Mouse (Mus musculus) forebrain, embryonic 10.5 days (tissue): Measurements from ENCODE around the gene Skint3. TPM values are rescaled to one million over a fixed set of nuclear protein-coding genes. Genes with fewer than 3 reads are reported as not detected.
"Not testable (repeated sequence)": the region's sequence is repeated elsewhere in the genome, so short reads cannot be mapped to it uniquely, and the experiment has no call there.

Experiments
- DNase-seq: peaks from one replicate; pipeline ENCODE4 v3.0.0-alpha.2; 2017; ENCODE audit warnings: low spot score; ENCODE audit errors: extremely low spot score
- H3K27ac ChIP-seq: fragments of 300-500 bp; sonication (generic); 2 replicates; pipeline ENCODE4 v1.5.1; 2016; ENCODE audit warnings: mild to moderate bottlenecking
- H3K27me3 ChIP-seq: fragments of 300-500 bp; sonication (generic); 2 replicates; pipeline ENCODE4 v1.6.1; 2016; ENCODE audit warnings: mild to moderate bottlenecking; ENCODE audit not compliant: poor library complexity, severe bottlenecking
- H3K36me3 ChIP-seq: fragments of 300-500 bp; sonication (generic); replicated peaks from 2 replicates; pipeline ENCODE4 v1.6.1; 2016; ENCODE audit warnings: mild to moderate bottlenecking, moderate library complexity
- H3K4me1 ChIP-seq: fragments of 300-500 bp; sonication (generic); 2 replicates; pipeline ENCODE4 v1.6.1; 2016
- H3K4me3 ChIP-seq: fragments of 300-500 bp; sonication (generic); 2 replicates; pipeline ENCODE4 v1.5.1; 2016; ENCODE audit warnings: mild to moderate bottlenecking, moderate library complexity
- H3K9me3 ChIP-seq: fragments of 300-500 bp; sonication (generic); 2 replicates; pipeline ENCODE4 v1.6.1; 2016; ENCODE audit warnings: mild to moderate bottlenecking, moderate library complexity
- WGBS: fragments of 180-500 bp; shearing (Covaris S2); methylation state at CpG from one replicate; pipeline ENCODE4 v1.1.7; 2016; 5-methylcytosine and 5-hydroxymethylcytosine counted together
- polyA plus RNA-seq: library from polyadenylated mRNA; unstranded; fragments of >200 nt; fragmentation: Nextera tagmentation; extraction: Ambion mirVana; gene quantifications from 2 replicates; pipeline ENCODE4 v1.2.1, GENCODE M21; 2016

Skint3 gene
- not detected in 2 replicates for polyA plus RNA-seq

DNA sequence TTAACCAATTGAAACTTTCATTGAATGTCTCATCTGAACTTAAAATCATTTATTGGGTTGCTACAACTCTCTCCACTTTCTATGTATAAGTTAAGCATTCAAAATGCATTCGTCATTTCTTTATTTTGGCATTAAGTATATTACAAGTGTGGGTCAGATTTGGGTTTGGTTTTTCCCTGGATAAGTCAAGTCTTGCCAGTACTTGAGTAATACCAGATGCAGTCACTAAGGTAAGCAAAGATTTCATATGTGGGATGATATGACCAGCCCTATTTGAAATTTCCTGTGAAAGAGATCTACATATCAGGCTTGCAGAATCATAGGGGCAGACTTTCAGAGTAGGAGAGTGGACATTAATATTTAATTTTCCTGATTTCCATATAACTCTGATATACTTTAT, at the start of gene Skint3:
Skint3 (plus strand) TSS at position 301 of the 400 bp plus-strand sequence.
- no peaks in the 10 kb centered on the region for H3K27me3 ChIP-seq
- H3K4me1 ChIP-seq, result no peaks in the 10 kb centered on the region
- no peak within 1 kb of the TSS for H3K4me3 ChIP-seq
- no peak for DNase-seq
- 85% methylated on average over 1 of the region's 1 CpGs for WGBS
- H3K9me3 ChIP-seq, result no peaks in the 10 kb centered on the region; the same call in 1 of the 2 replicates
- H3K36me3 ChIP-seq, result no peaks in the 10 kb centered on the region
- H3K27ac ChIP-seq, result no peak within 1 kb of the TSS

DNA sequence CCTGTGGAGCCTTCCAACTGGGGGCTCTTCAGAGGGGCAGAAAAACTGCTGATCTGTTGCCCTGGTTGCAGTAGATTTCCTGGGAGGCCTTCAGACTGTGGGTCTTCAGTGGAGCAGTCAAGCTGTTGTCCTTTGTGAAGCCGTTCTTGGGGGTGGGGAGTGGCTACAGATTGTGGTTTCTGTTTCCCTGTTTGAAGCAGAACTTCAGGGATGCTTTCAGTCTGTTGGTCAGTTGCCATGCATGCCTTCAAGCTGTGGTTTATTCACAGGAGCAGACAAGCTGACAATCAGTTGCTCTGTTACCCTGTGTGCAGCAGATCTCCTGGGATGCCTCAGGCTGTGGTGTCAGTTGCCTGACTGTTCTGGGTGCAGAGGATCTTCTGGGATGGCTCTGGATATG, 11.4 kb downstream of the Skint3 start:
- no peaks in the 10 kb centered on the region for H3K36me3 ChIP-seq
- 68% methylated on average over 1 of the region's 1 CpGs for WGBS
- H3K27ac ChIP-seq, result no peak overlapping the region
- peaks cover 28% of the 10 kb centered on the region; the same call in 1 of the 2 replicates for H3K9me3 ChIP-seq
- H3K4me3 ChIP-seq, result no peak overlapping the region
- no peak for DNase-seq
- no peaks in the 10 kb centered on the region for H3K4me1 ChIP-seq
- no peaks in the 10 kb centered on the region for H3K27me3 ChIP-seq

DNA sequence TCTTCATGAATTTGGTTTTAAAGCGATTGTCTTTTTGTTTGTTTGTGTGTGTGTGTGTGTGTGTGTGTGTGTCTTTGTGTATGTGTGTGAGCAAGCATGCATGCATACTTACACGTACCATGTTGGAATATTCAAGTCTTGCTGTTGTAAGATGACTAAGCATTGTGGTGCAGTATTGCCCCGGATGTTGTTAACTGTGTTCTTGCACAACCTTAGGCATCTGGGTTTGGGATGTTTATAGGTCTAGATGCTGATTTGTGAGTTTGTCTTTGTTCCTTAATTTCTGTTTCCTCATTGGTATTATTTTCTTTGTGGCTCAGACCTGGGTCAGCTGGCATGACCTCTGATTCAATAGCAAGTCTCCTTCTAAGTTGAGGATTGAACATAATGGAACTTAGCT, 11.9 kb downstream of the Skint3 start:
- H3K27me3 ChIP-seq, result no peaks in the 10 kb centered on the region
- no peaks in the 10 kb centered on the region for H3K4me1 ChIP-seq
- no peak overlapping the region for H3K27ac ChIP-seq
- WGBS, result 86% methylated on average over 3 of the region's 3 CpGs
- H3K9me3 ChIP-seq, result peaks cover 30% of the 10 kb centered on the region; the same call in 1 of the 2 replicates
- H3K4me3 ChIP-seq, result no peak overlapping the region
- DNase-seq, result no peak
- no peaks in the 10 kb centered on the region for H3K36me3 ChIP-seq

DNA sequence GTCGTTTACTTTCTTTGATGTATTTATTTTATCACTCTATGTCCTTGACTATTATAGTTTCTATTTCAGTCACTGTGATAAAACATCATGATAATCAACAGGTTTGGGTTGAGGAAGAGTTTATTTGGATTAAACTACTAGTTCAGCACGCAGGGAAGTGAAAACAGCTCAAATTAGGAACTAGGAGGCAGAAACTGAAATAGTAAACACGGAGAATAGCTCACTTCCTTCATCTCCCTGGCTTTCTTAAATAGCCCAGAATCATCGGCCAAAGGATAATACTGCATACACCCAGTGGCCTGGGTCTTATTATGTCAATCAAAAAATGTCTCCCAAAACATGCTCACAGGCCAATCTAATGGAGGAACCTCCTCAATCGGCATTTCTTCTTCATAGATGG, 24.0 kb downstream of the Skint3 start:
- Histone ChIP-seq H3K4me1 (no peaks in the 10 kb centered on the region), H3K27me3 (no peaks in the 10 kb centered on the region), H3K9me3 (peaks cover 13% of the 10 kb centered on the region; the same call in 1 of the 2 replicates), H3K4me3 (no peak overlapping the region), H3K36me3 (no peaks in the 10 kb centered on the region), H3K27ac (no peak overlapping the region)
- 82% methylated on average over 5 of the region's 5 CpGs for WGBS
- no peak for DNase-seq

DNA sequence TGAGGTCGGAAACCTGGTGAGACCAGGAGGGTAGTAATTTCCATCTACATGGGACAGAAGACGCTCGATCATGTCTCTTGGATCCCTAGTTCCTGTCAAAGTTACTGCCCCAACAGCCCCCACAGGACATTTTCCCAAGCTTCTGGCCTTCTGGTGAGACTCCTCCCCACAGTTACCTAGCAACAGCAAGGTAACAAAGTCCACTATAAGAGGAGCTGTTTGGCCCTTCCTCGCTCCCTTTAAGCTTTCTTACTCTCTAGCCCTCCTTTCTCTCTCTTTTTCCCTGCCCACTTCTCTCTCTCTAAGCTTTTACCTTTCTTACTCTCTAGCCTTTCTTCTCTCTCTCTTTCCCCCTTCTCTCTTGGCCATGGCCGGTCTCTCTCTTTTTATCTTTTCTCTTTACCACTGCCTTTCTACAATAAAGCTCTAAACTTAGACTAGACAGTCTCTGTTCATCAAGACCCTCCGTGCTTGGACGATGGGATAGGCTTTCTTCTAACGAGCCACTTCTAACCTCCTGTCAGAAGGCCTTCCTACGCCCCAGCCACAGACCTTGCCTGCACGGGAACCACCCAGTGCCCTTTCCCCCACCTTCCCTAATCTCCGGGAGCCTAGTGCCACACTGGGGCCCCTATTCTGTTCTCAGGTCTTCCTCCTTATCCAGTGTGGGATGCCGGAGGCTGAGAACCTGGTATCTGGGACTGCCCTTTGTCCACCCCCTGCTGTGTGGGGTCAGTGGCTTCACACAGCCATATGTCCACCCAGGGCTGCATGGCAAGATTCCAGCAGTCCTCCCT, 55.3 kb downstream of the Skint3 start:
- H3K27ac ChIP-seq, result no peak overlapping the region
- DNase-seq, result no peak
- 86% methylated on average over 12 of the region's 12 CpGs for WGBS
- no peaks in the 10 kb centered on the region for H3K4me1 ChIP-seq
- H3K27me3 ChIP-seq, result no peaks in the 10 kb centered on the region
- no peak overlapping the region for H3K4me3 ChIP-seq
- H3K36me3 ChIP-seq, result no peaks in the 10 kb centered on the region
- H3K9me3 ChIP-seq, result peaks cover 22% of the 10 kb centered on the region

DNA sequence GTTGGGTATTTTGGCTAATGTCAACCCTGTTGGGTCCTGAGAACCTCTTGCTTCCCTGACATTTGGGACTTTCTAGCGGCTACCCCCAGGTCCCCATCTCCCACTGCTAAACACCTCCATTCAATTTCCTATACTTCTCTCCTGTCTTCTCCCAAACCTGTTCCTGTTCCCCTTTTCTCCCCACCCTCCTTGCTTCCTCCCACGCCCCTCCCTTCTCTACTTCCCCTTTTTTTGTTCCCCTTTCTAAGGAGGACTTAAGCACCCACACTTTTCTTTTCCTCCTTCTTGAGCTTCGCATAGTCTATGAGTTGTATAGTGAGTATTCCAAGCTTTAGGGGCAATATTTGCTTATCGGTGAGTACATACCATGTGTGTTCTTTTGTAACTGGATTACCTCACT, 56.4 kb downstream of the Skint3 start:
- Histone ChIP-seq H3K27me3 (no peaks in the 10 kb centered on the region), H3K9me3 (peaks cover 19% of the 10 kb centered on the region), H3K4me1 (no peaks in the 10 kb centered on the region), H3K27ac (no peak overlapping the region), H3K4me3 (no peak overlapping the region), H3K36me3 (no peaks in the 10 kb centered on the region)
- no peak for DNase-seq
- 85% methylated on average over 4 of the region's 4 CpGs for WGBS

DNA sequence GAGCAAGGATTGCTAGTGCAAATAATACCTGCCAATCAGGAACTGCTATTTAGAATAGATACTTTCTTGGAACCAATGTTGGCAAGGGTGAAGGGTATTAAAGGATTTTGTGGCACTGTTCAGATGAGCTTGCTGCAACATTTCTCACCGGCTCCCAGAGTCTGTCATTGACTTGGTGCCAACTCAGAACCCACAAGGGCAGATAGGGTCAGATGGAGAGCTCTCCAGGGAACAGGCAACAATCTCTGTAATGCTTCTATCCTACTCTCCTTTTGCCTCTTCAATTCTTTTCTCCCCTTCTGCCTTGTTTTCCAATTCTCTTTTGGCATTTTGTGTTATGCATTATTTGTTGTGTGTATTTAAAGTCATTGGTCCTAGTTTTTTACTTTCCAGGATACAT, 70.3 kb downstream of the Skint3 start:
- Histone ChIP-seq H3K4me3 (no peak overlapping the region), H3K27me3 (no peaks in the 10 kb centered on the region), H3K27ac (no peak overlapping the region), H3K4me1 (no peaks in the 10 kb centered on the region), H3K36me3 (no peaks in the 10 kb centered on the region), H3K9me3 (0 out of 2 replicates have a peak, but pooled peaks cover 3% of the 10 kb centered on the region)
- WGBS, result 81% methylated on average over 1 of the region's 1 CpGs
- DNase-seq, result no peak

DNA sequence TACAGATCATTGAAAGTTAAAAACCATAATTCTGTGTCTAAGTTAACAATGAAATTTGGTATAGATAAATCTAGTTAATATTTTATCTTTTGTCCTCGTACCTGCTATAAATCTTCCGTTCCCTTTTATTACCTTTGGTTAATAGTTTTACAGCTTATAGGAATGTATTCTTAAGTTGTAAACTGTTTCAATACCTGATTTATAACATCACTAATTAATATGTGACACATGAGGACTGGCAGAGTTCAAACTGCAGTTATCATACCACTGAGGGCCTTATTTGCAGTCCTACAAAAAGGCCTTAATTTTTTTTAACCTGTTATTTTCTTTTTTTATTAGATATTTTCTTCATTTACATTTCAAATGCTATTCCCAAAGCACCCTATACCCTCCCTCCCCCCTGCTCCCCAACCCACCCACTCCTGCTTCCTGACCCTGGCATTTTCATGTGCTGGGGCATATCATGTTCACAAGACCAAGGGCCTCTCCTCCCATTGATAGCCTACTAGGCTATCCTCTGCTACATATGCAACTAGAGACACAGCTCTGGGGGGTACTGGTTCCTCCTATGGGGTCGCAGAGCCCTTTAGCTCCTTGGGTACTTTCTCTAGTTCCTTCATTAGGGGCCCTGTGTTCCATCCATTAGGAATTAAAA, 70.9 kb downstream of the Skint3 start:
- DNase-seq, result no peak
- Histone ChIP-seq H3K9me3 (0 out of 2 replicates have a peak, but pooled peaks cover 5% of the 10 kb centered on the region), H3K27ac (no peak overlapping the region), H3K4me3 (no peak overlapping the region), H3K36me3 (no peaks in the 10 kb centered on the region), H3K4me1 (no peaks in the 10 kb centered on the region), H3K27me3 (no peaks in the 10 kb centered on the region)
- 88% methylated on average over 3 of the region's 3 CpGs for WGBS

DNA sequence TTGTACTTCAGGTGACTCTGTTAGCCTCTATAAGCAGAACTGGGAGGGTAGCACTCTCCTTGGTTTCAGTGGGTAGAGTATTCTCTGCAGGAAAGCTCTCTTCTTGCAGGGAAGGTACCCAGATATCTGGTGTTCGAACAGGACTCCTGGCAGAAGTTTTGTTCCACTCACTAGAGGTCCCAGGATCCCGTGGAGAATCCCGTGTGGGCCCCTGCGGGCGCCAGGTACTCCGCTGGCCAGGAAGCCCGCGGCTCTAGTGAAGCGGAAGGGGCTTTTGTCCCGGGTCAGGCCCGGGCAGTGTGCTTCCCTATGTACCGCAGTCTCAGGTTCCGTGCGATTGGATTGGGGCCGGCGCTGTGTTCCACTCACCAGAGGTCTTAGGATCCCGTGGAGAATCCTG, 117.1 kb downstream of the Skint3 start:
- H3K4me1 ChIP-seq, H3K27ac ChIP-seq, H3K4me3 ChIP-seq, H3K27me3 ChIP-seq, DNase-seq, H3K36me3 ChIP-seq: not testable (repeated sequence)
- 94% methylated on average over 17 of the region's 17 CpGs for WGBS
- H3K9me3 ChIP-seq, result peaks cover 26% of the 10 kb centered on the region

Other genes starting within 250 kb of the Skint3 start
- gene Skint1, start 226.0 kb upstream of the Skint3 start, polyA plus RNA-seq, result not detected in 2 replicates
- gene Skint4, start 160.2 kb upstream of the Skint3 start, polyA plus RNA-seq, result not detected in 2 replicates
- not detected in 2 replicates for gene Skint9, start 201.7 kb downstream of the Skint3 start, polyA plus RNA-seq